Mouse (Mus musculus) CH12.LX (cell line): ENCODE data around the gene Ext2. TPM values are rescaled to one million over a fixed set of nuclear protein-coding genes. Genes with fewer than 3 reads are reported as not detected.

Experiments used
- DNase-seq: peaks from one replicate; pipeline ENCODE4 v3.0.0-alpha.2; 2013; ENCODE audit errors: extremely low read depth
- H3K27ac ChIP-seq: 2 replicates; pipeline ENCODE4 v1.5.1; 2012; ENCODE audit warnings: low read depth, mild to moderate bottlenecking, control low read depth, moderate library complexity; ENCODE audit not compliant: insufficient read depth
- H3K27me3 ChIP-seq: replicated peaks from 2 replicates; pipeline ENCODE3; 2012; ENCODE audit warnings: inconsistent platforms
- H3K36me3 ChIP-seq, 2 experiments: replicated peaks in 1 of 2; 2 replicates each; pipeline versions ENCODE3 to v1.6.1; 2012; ENCODE audit warnings: inconsistent platforms in 1 of 2, low read length in 1 of 2, mild to moderate bottlenecking in 1 of 2, mixed read lengths in 1 of 2, moderate library complexity in 1 of 2; ENCODE audit not compliant: control insufficient read depth in 1 of 2, insufficient read depth in 1 of 2
- H3K4me1 ChIP-seq, 2 experiments: 2 replicates each; pipeline ENCODE4 v1.6.1; 2012; ENCODE audit warnings: inconsistent platforms in 1 of 2, moderate library complexity in 1 of 2; ENCODE audit not compliant: insufficient read depth in 2 of 2, control insufficient read depth in 1 of 2
- H3K4me2 ChIP-seq: 2 replicates; pipeline ENCODE4 v1.6.1; 2012; ENCODE audit warnings: low read depth, mild to moderate bottlenecking, control low read depth; ENCODE audit not compliant: poor library complexity, insufficient read depth, severe bottlenecking
- H3K4me3 ChIP-seq, 3 experiments: fragments of 150-350 bp in 1 of 3; sonication (generic) in 1 of 3; replicated peaks in 1 of 3; 2 replicates each; pipeline versions ENCODE3 to v1.5.1; 2011 to 2012; ENCODE audit warnings: low read depth in 2 of 3, low read length in 2 of 3, mild to moderate bottlenecking in 2 of 3, moderate library complexity in 2 of 3, control low read depth in 1 of 3, improper control_type of control experiment in 1 of 3, inconsistent platforms in 1 of 3, mixed read lengths in 1 of 3; ENCODE audit not compliant: poor library complexity in 1 of 3
- H3K79me2 ChIP-seq: replicated peaks from 2 replicates; pipeline ENCODE4 v1.6.1; 2012; ENCODE audit warnings: mild to moderate bottlenecking, moderate library complexity; ENCODE audit not compliant: control insufficient read depth, poor library complexity, insufficient read depth, severe bottlenecking; ENCODE audit errors: extremely low read depth
- H3K9ac ChIP-seq: 2 replicates; pipeline ENCODE4 v1.6.1; 2012; ENCODE audit warnings: low read depth, mild to moderate bottlenecking, control low read depth, moderate library complexity; ENCODE audit not compliant: insufficient read depth
- H3K9me3 ChIP-seq: replicated peaks from 2 replicates; pipeline ENCODE3; 2012; ENCODE audit warnings: low read length, inconsistent platforms, mixed read lengths
- CHD1 ChIP-seq: IDR thresholded peaks from 2 replicates; pipeline ENCODE4 v1.6.1; 2012; ENCODE audit warnings: low read depth, low read length, improper control_type of control experiment, inconsistent platforms
- CTCF ChIP-seq, 2 experiments: IDR thresholded peaks in 1 of 2; conservative IDR thresholded peaks in 1 of 2; 2 replicates each; pipeline ENCODE4 v1.5.1; 2011 to 2012; ENCODE audit warnings: low read depth in 2 of 2, low read length in 2 of 2, improper control_type of control experiment in 1 of 2, inconsistent platforms in 1 of 2, mild to moderate bottlenecking in 1 of 2, moderate library complexity in 1 of 2
- EP300 ChIP-seq: IDR thresholded peaks from 2 replicates; pipeline ENCODE4 v1.6.1; 2011; ENCODE audit warnings: low read length, improper control_type of control experiment
- ETS1 ChIP-seq: conservative IDR thresholded peaks from 2 replicates; pipeline ENCODE4 v1.6.1; 2012; ENCODE audit warnings: low read depth, mild to moderate bottlenecking, inconsistent platforms, low read length, improper control_type of control experiment, moderate library complexity
- GABPA ChIP-seq: IDR thresholded peaks from 2 replicates; pipeline ENCODE4 v1.6.1; 2012; ENCODE audit warnings: low read depth, low read length, improper control_type of control experiment, inconsistent platforms; ENCODE audit not compliant: insufficient replicate concordance
- IRF4 ChIP-seq: IDR thresholded peaks from 2 replicates; pipeline ENCODE4 v1.6.1; 2014; ENCODE audit warnings: low read depth, mild to moderate bottlenecking, inconsistent platforms, low read length, improper control_type of control experiment
- JUN ChIP-seq: IDR thresholded peaks from 2 replicates; pipeline ENCODE4 v1.6.1; 2011; ENCODE audit warnings: low read depth, mild to moderate bottlenecking, low read length, improper control_type of control experiment, moderate library complexity; ENCODE audit not compliant: insufficient read depth
- MAX ChIP-seq: IDR thresholded peaks from 2 replicates; pipeline ENCODE4 v1.6.1; 2011; ENCODE audit warnings: low read length, improper control_type of control experiment
- MEF2A ChIP-seq: IDR thresholded peaks from 2 replicates; pipeline ENCODE4 v1.6.1; 2014; ENCODE audit warnings: low read depth, mild to moderate bottlenecking, inconsistent platforms, low read length, improper control_type of control experiment, borderline replicate concordance
- MYC ChIP-seq: IDR thresholded peaks from 2 replicates; pipeline ENCODE4 v1.6.1; 2011; ENCODE audit warnings: low read depth, mild to moderate bottlenecking, improper control_type of control experiment, low read length
- PAX5 ChIP-seq: IDR thresholded peaks from 2 replicates; pipeline ENCODE4 v1.6.1; 2012; ENCODE audit warnings: low read length, inconsistent platforms, mixed read lengths
- RAD21 ChIP-seq: IDR thresholded peaks from 2 replicates; pipeline ENCODE4 v1.6.1; 2011; ENCODE audit warnings: low read depth, mild to moderate bottlenecking, low read length, improper control_type of control experiment, moderate library complexity
- RCOR1 ChIP-seq: conservative IDR thresholded peaks from 2 replicates; pipeline ENCODE4 v1.6.1; 2012; ENCODE audit warnings: low read depth, mild to moderate bottlenecking, inconsistent platforms, low read length, improper control_type of control experiment
- SMC3 ChIP-seq: IDR thresholded peaks from 2 replicates; pipeline ENCODE4 v1.6.1; 2011; ENCODE audit warnings: low read depth, low read length, improper control_type of control experiment
- TBP ChIP-seq: conservative IDR thresholded peaks from 2 replicates; pipeline ENCODE4 v1.6.1; 2011; ENCODE audit warnings: low read depth, low read length, improper control_type of control experiment
- TCF12 ChIP-seq: IDR thresholded peaks from 2 replicates; pipeline ENCODE4 v1.6.1; 2014; ENCODE audit warnings: low read depth, mild to moderate bottlenecking, inconsistent platforms, low read length, improper control_type of control experiment
- UBTF ChIP-seq: IDR thresholded peaks from 2 replicates; pipeline ENCODE4 v1.6.1; 2012; ENCODE audit warnings: low read depth, mild to moderate bottlenecking, inconsistent platforms, low read length, improper control_type of control experiment, moderate library complexity
- USF1 ChIP-seq: IDR thresholded peaks from 2 replicates; pipeline ENCODE4 v1.6.1; 2014; ENCODE audit warnings: low read depth, mild to moderate bottlenecking, inconsistent platforms, low read length, improper control_type of control experiment
- USF2 ChIP-seq: conservative IDR thresholded peaks from 2 replicates; pipeline ENCODE4 v1.6.1; 2011; ENCODE audit warnings: low read depth, low read length, improper control_type of control experiment
- dilution Hi-C: fragments of 300-500 bp; cut with MboI; formaldehyde crosslinking; loops from 2 replicates; pipeline ENCODE4 v1.14.3; 2020; ENCODE audit warnings: low sequenced_read_pairs; ENCODE audit not compliant: extremely low pct_unique_long_range_greater_than_20kb, extremely low pct_ligation_motif_present
- in situ Hi-C: fragments of 300-500 bp; cut with MboI; formaldehyde crosslinking; loops from 3 replicates; pipeline ENCODE4 v1.14.3; 2019; ENCODE audit warnings: low sequenced_read_pairs, low pct_ligation_motif_present, low pct_unique_long_range_greater_than_20kb, mixed read lengths
- polyA plus RNA-seq: library from polyadenylated mRNA; unstranded; fragments of >175 nt; gene quantifications from 2 replicates; pipeline ENCODE4 v1.2.1, GENCODE M21; 2012; ENCODE audit warnings: low read depth; ENCODE audit not compliant: insufficient read length
- total RNA-seq, 2 experiments: library from RNA; depleted of rRNA; stranded (reverse); fragments of 300-350 nt in 1 of 2; fragments of >200 nt in 1 of 2; gene quantifications; 2 replicates each; pipeline ENCODE4 v1.2.3; 2012 to 2014

Gene Ext2
- total and polyA plus RNA-seq, 3 experiments: 20.2 to 33.1 (median 26.9) TPM

DNA sequence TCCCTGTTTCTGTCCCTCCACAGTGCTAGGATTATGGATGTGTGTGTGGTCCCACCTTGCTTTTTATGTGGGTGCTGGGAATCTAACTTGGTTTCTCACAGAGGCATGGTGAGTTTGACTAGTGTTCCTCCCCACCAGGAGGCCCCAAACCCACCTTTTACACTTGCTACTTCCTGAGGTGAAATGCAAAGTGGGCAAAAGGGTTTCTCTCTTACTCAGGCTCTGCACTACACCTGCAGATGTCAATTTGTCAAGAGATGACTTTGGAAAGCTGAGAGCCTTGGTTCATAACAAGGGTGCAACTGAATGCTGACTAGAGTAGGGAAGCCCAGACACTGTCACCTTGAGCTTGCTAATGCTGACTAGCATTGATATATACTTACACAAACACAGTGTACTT lies 109.1 kb downstream of the Ext2 start:
- Histone ChIP-seq H3K27ac (no peak overlapping the region), H3K4me2 (no peak overlapping the region), H3K9ac (no peak overlapping the region), H3K27me3 (no peaks in the 10 kb centered on the region), H3K36me3 (peaks cover 3 to 26% of the 10 kb centered on the region in 2 experiments), H3K79me2 (no peaks in the 10 kb centered on the region), H3K9me3 (no peaks in the 10 kb centered on the region), H3K4me1 (peaks cover 13 to 31% of the 10 kb centered on the region in 2 experiments; a peak in 3 of 4 replicates), H3K4me3 (no peak overlapping the region)
- no peak for TF ChIP-seq GABPA
- no peak for TF ChIP-seq TCF12
- TF ChIP-seq RAD21: peak; percentile 19
- TF ChIP-seq EP300: peak; percentile 72
- TF ChIP-seq MYC: no peak
- TF ChIP-seq USF2: no peak
- TF ChIP-seq USF1: no peak
- no peak for TF ChIP-seq TBP
- no peak for TF ChIP-seq MAX
- peak in 1 of 2 experiments; percentile 47; a peak in 2 of 4 replicates for TF ChIP-seq CTCF (conservative IDR thresholded peaks at IDR 0.05 in 1 of 2, IDR thresholded peaks at IDR 0.05 in 1 of 2; ENCODE audit: low read depth in 2 of 2, low read length in 2 of 2)
- no peak for TF ChIP-seq JUN
- TF ChIP-seq UBTF: no peak
- no peak for TF ChIP-seq CHD1
- peak; percentile 45; the same call in 1 of the 2 replicates for TF ChIP-seq IRF4
- no peak for TF ChIP-seq PAX5
- TF ChIP-seq SMC3: peak; percentile 29; the same call in 1 of the 2 replicates
- TF ChIP-seq MEF2A: no peak
- no peak for TF ChIP-seq RCOR1
- in situ Hi-C loops (no loop called here), dilution Hi-C loops (no loop called here)
- peak; percentile 67 for DNase-seq

DNA sequence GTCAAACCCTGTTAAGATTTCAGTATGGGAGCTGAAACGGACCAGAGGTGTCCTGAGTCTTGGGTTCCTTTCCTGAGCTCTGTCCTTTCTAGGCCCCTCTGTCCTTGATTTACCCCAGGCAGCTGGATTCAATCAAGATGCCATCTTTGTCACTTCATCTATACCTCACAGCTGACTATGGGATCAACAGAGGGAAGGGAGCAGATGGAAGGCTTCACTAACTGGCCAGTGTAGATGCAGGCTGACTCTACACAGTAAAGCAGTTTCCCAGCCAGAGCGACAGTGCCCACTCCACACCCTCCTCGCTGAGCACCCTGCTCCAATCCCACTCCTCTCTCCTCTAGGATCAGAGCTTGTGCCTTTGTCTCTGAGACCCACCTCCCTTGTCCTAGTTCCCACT lies 110.9 kb downstream of the Ext2 start:
- in situ Hi-C loops (no loop called here), dilution Hi-C loops (no loop called here)
- Histone ChIP-seq H3K4me2 (no peak overlapping the region), H3K4me3 (no peak overlapping the region), H3K27ac (no peak overlapping the region), H3K9ac (no peak overlapping the region), H3K79me2 (no peaks in the 10 kb centered on the region), H3K36me3 (peaks cover 0 to 23% of the 10 kb centered on the region in 2 experiments), H3K4me1 (peaks cover 13 to 31% of the 10 kb centered on the region in 2 experiments; a peak in 3 of 4 replicates), H3K27me3 (no peaks in the 10 kb centered on the region), H3K9me3 (no peaks in the 10 kb centered on the region)
- TF ChIP-seq UBTF (no peak), USF1 (no peak), SMC3 (no peak), ETS1 (no peak)
- no peak for DNase-seq
